Mouse (Mus musculus) E14TG2a.4 (cell line): ENCODE results near the gene Gm20696.

Experiments used
- CTCF ChIP-seq: conservative IDR thresholded peaks from 2 replicates; pipeline ENCODE4 v1.5.1; 2014; ENCODE audit warnings: low read length
- NANOG ChIP-seq: IDR thresholded peaks from 2 replicates; pipeline ENCODE4 v1.6.1; 2014; ENCODE audit warnings: borderline replicate concordance, low read length, mixed read lengths
- POU5F1 ChIP-seq: IDR thresholded peaks from 2 replicates; pipeline ENCODE4 v1.6.1; 2014; ENCODE audit warnings: low read length, borderline replicate concordance

DNA sequence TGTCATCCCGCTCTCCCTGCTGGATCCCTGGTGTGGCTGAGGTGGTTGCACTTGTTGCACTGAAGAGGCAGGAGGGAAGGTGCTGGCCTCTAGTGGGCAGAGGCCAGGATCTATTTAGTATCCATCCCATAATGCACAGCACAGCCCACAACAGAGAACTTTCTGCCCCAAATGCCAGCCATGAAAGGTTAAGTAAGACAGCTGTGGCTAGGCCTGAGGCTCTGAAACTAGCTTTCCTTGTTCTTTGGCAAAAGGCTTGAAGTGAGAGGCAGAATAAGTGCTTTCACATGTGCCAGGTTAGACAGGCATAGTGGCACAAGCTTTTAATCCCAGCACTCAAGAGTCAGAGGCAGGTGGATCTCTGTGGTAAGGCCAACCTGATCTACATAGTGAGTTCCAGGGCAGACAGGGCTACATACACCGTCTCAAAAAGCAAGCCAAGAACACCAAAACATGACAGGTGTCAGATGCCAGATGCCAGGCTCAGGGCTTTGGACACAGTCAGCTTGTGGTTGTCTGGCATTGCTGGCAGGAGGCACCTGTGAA is 281.5 kb downstream of the Gm20696 start:
- TF ChIP-seq CTCF (no peak), NANOG (no peak), POU5F1 (no peak)
